Mouse (Mus musculus): ENCODE results near the gene Zkscan4. TPM values are rescaled to one million over a fixed set of nuclear protein-coding genes. Genes with fewer than 3 reads are reported as not detected.

Zkscan4 gene
- polyA plus RNA-seq, 1 experiment = 2.0 TPM

GRCm38 (mm10) chr13:21506221-21506649, 27.5 kb downstream of the Zkscan4 start:
- DNase-seq (ENCODE audit: low read depth) = no peak

- no peak for DNase-seq (ENCODE audit: low read depth)
Measured at GRCm38 (mm10) chr13:21530136-21530535, 51.4 kb downstream of the Zkscan4 start.

- DNase-seq (ENCODE audit: low read depth) = no peak
Measured at GRCm38 (mm10) chr13:21530781-21531201, 52.1 kb downstream of the Zkscan4 start, which contains the start of gene Zkscan8. Gene Zkscan8, minus strand, starts transcription at chr13:21531120.

Other genes starting within 250 kb of the Zkscan4 start
- gene Gpx5, start 186.2 kb upstream of the Zkscan4 start, polyA plus RNA-seq (2012; rRNA removed) = 7,749 and 11,313 TPM in 2 replicates
- 30.8 and 58.3 TPM in 2 replicates for gene Gpx6, start 166.8 kb upstream of the Zkscan4 start, polyA plus RNA-seq (2012; rRNA removed)
- gene Olfr1367, start 132.0 kb upstream of the Zkscan4 start, polyA plus RNA-seq (2012; rRNA removed) = not detected in 2 replicates
- 1.9 and 2.3 TPM in 2 replicates for gene Zscan12, start 116.1 kb upstream of the Zkscan4 start, polyA plus RNA-seq (2012; rRNA removed)
- gene Zkscan3, start 76.2 kb upstream of the Zkscan4 start, polyA plus RNA-seq (2012; rRNA removed) = 24.0 and 29.1 TPM in 2 replicates
- 0.81 and 1.2 TPM in 2 replicates for gene Pgbd1, start 37.8 kb upstream of the Zkscan4 start, polyA plus RNA-seq (2012; rRNA removed)
- gene Zscan26, start 25.2 kb upstream of the Zkscan4 start, polyA plus RNA-seq (2012; rRNA removed) = 22.6 and 23.8 TPM in 2 replicates
- 0.74 and 0.86 TPM in 2 replicates for gene Nkapl, start 10.4 kb upstream of the Zkscan4 start, polyA plus RNA-seq (2012; rRNA removed)
- gene Gm10065, start 534 bp downstream of the Zkscan4 start, polyA plus RNA-seq (2012; rRNA removed) = 0.76 TPM in 1 of 2 replicates, not detected in the other
- gene AK157302, start 16.3 kb downstream of the Zkscan4 start, polyA plus RNA-seq (2012; rRNA removed) = 0.27 and 0.50 TPM in 2 replicates
- gene Gm11273, start 22.5 kb downstream of the Zkscan4 start, polyA plus RNA-seq (2012; rRNA removed) = 12.7 and 15.5 TPM in 2 replicates
- gene Zkscan8, start 52.2 kb downstream of the Zkscan4 start, polyA plus RNA-seq (2012; rRNA removed) = 6.2 and 6.3 TPM in 2 replicates
- gene Olfr1366, start 63.9 kb downstream of the Zkscan4 start, polyA plus RNA-seq (2012; rRNA removed) = not detected in 2 replicates
- not detected in 2 replicates for gene Olfr1535, start 81.0 kb downstream of the Zkscan4 start, polyA plus RNA-seq (2012; rRNA removed)
- not detected in 2 replicates for gene Olfr1364, start 102.9 kb downstream of the Zkscan4 start, polyA plus RNA-seq (2012; rRNA removed)
- gene Olfr1362, start 135.1 kb downstream of the Zkscan4 start, polyA plus RNA-seq (2012; rRNA removed) = not detected in 2 replicates
- not detected in 2 replicates for gene Olfr11, start 163.6 kb downstream of the Zkscan4 start, polyA plus RNA-seq (2012; rRNA removed)
- not detected in 2 replicates for gene Olfr1361, start 184.5 kb downstream of the Zkscan4 start, polyA plus RNA-seq (2012; rRNA removed)
- gene Olfr1360, start 198.5 kb downstream of the Zkscan4 start, polyA plus RNA-seq (2012; rRNA removed) = not detected in 2 replicates
- not detected in 2 replicates for gene Olfr1359, start 219.2 kb downstream of the Zkscan4 start, polyA plus RNA-seq (2012; rRNA removed)
- 1.8 TPM in 1 of 2 replicates, not detected in the other for gene Hist1h2bl, start 237.2 kb downstream of the Zkscan4 start, polyA plus RNA-seq (2012; rRNA removed)
- gene Hist1h2ai, start 237.5 kb downstream of the Zkscan4 start, polyA plus RNA-seq (2012; rRNA removed) = 3.0 and 4.3 TPM in 2 replicates
- 4.0 and 12.7 TPM in 2 replicates for gene Hist1h3h, start 238.8 kb downstream of the Zkscan4 start, polyA plus RNA-seq (2012; rRNA removed)
- gene Hist1h2bm, start 243.1 kb downstream of the Zkscan4 start, polyA plus RNA-seq (2012; rRNA removed) = 0.65 TPM in 1 of 2 replicates, not detected in the other

Data from gonadal fat pad, adult 2 months (tissue).